Mouse (Mus musculus) midbrain, embryonic 16.5 days (tissue): ENCODE measurements around the gene Pmf1. TPM values are rescaled to one million over a fixed set of nuclear protein-coding genes. Genes with fewer than 3 reads are reported as not detected.
A peak's percentile ranks its signal among the peaks of the same experiment; 100 is the strongest.
"Not testable (repeated sequence)": the region's sequence is repeated elsewhere in the genome, so short reads cannot be mapped to it uniquely, and the experiment has no call there.

ENCODE experiments used
- ATAC-seq: fragments of 200-750 bp; cut with Nextera tagmentation; 2 replicates; pipeline ENCODE4 v1.8.0; 2017; ENCODE audit warnings: moderate TSS enrichment
- H3K27ac ChIP-seq: fragments of 300-500 bp; sonication (generic); 2 replicates; pipeline ENCODE4 v1.5.1; 2014; ENCODE audit warnings: mild to moderate bottlenecking, low read length, mixed read lengths
- H3K27me3 ChIP-seq: fragments of 300-500 bp; sonication (generic); 2 replicates; pipeline ENCODE4 v1.6.1; 2014; ENCODE audit warnings: low read depth, low read length, mixed read lengths; ENCODE audit not compliant: control insufficient read depth, insufficient read depth
- H3K36me3 ChIP-seq: fragments of 300-500 bp; sonication (generic); 2 replicates; pipeline ENCODE4 v1.6.1; 2014; ENCODE audit warnings: mild to moderate bottlenecking, low read length, moderate library complexity, mixed read lengths; ENCODE audit not compliant: control insufficient read depth, insufficient read depth
- H3K4me1 ChIP-seq: fragments of 300-500 bp; sonication (generic); 2 replicates; pipeline ENCODE4 v1.6.1; 2014; ENCODE audit warnings: mild to moderate bottlenecking, low read length, mixed read lengths; ENCODE audit not compliant: control insufficient read depth, insufficient read depth
- H3K4me2 ChIP-seq: fragments of 300-500 bp; sonication (generic); 2 replicates; pipeline ENCODE4 v1.6.1; 2014; ENCODE audit warnings: mild to moderate bottlenecking, low read length, mixed read lengths
- H3K4me3 ChIP-seq: fragments of 300-500 bp; sonication (generic); 2 replicates; pipeline ENCODE4 v1.5.1; 2014; ENCODE audit warnings: low read depth, mild to moderate bottlenecking, low read length, moderate library complexity, mixed read lengths
- H3K9ac ChIP-seq: fragments of 300-500 bp; sonication (generic); 2 replicates; pipeline ENCODE4 v1.6.1; 2014; ENCODE audit warnings: low read depth, low read length, mixed read lengths
- H3K9me3 ChIP-seq: fragments of 300-500 bp; sonication (generic); replicated peaks from 2 replicates; pipeline ENCODE4 v1.6.1; 2014; ENCODE audit warnings: mild to moderate bottlenecking, low read length, mixed read lengths; ENCODE audit not compliant: control insufficient read depth, poor library complexity, severe bottlenecking
- WGBS: fragments of 180-500 bp; shearing (Covaris S2); extraction: QIAGEN DNeasy Blood & Tissue Kit; methylation state at CpG from one replicate; pipeline ENCODE4 v1.1.7; 2014; 5-methylcytosine and 5-hydroxymethylcytosine counted together
- polyA plus RNA-seq: library from polyadenylated mRNA; unstranded; fragments of >200 nt; fragmentation: Nextera tagmentation; extraction: Ambion mirVana; gene quantifications from 2 replicates; pipeline ENCODE4 v1.2.1, GENCODE M21; 2015

Pmf1 gene
- polyA plus RNA-seq, 1 experiment from 2014 or later, result 19.2 TPM

- 93% methylated on average over 7 of the region's 7 CpGs for WGBS
- H3K4me3 ChIP-seq, H3K27me3 ChIP-seq, H3K4me1 ChIP-seq, H3K36me3 ChIP-seq, H3K27ac ChIP-seq, ATAC-seq, H3K4me2 ChIP-seq, H3K9ac ChIP-seq, H3K9me3 ChIP-seq: not testable (repeated sequence)
Measured at GRCm38 (mm10) chr3:88368511-88368910, 41.6 kb downstream of the Pmf1 start.

GRCm38 (mm10) chr3:88367517-88367916 is 42.6 kb downstream of the Pmf1 start:
- H3K36me3 ChIP-seq, H3K4me1 ChIP-seq, H3K9ac ChIP-seq, H3K4me2 ChIP-seq, H3K4me3 ChIP-seq, H3K27me3 ChIP-seq, H3K27ac ChIP-seq, H3K9me3 ChIP-seq: not testable (repeated sequence)
- 50% methylated on average over 3 of the region's 7 CpGs for WGBS
- 0 out of 2 replicates have a peak, but pooled peaks have one; percentile 33 for ATAC-seq

GRCm38 (mm10) chr3:88366830-88367428 is 43.2 kb downstream of the Pmf1 start:
- H3K9ac ChIP-seq, H3K4me1 ChIP-seq, H3K9me3 ChIP-seq, H3K27me3 ChIP-seq, H3K36me3 ChIP-seq, H3K27ac ChIP-seq: not testable (repeated sequence)
- H3K4me3 ChIP-seq, result peak overlapping the region; percentile 20
- ATAC-seq, result peak; percentile 80
- peak overlapping the region; percentile 35; the same call in 1 of the 2 replicates for H3K4me2 ChIP-seq
- 1% methylated on average over 15 of the region's 22 CpGs for WGBS

- H3K36me3 ChIP-seq, result peaks cover 14% of the 10 kb centered on the region
- ATAC-seq, result no peak
- 33% methylated on average over 34 of the region's 34 CpGs for WGBS
- H3K4me1 ChIP-seq, result no peaks in the 10 kb centered on the region
- peaks cover 4% of the 10 kb centered on the region; the same call in 1 of the 2 replicates for H3K27me3 ChIP-seq
- H3K4me3 ChIP-seq, result no peak overlapping the region
- no peak overlapping the region for H3K27ac ChIP-seq
- H3K4me2 ChIP-seq, result no peak overlapping the region
- H3K9ac ChIP-seq, result no peak overlapping the region
- H3K9me3 ChIP-seq, result peaks cover 2% of the 10 kb centered on the region; the same call in 1 of the 2 replicates
Measured at GRCm38 (mm10) chr3:88365705-88366361, 44.3 kb downstream of the Pmf1 start.

GRCm38 (mm10) chr3:88364337-88364736 is 45.8 kb downstream of the Pmf1 start, which contains the start of gene Paqr6:
Gene Paqr6, plus strand, starts transcription at chr3:88364584.
- ATAC-seq, result no peak
- no peak within 1 kb of the TSS for H3K4me3 ChIP-seq
- peaks cover 28% of the 10 kb centered on the region for H3K36me3 ChIP-seq
- peaks cover 4% of the 10 kb centered on the region; the same call in 1 of the 2 replicates for H3K27me3 ChIP-seq
- no peak within 1 kb of the TSS for H3K9ac ChIP-seq
- WGBS, result 4% methylated on average over 16 of the region's 16 CpGs
- H3K4me2 ChIP-seq, result no peak within 1 kb of the TSS
- no peak within 1 kb of the TSS for H3K27ac ChIP-seq
- H3K4me1 ChIP-seq, result no peaks in the 10 kb centered on the region
- no peaks in the 10 kb centered on the region for H3K9me3 ChIP-seq

- peaks cover 31% of the 10 kb centered on the region for H3K36me3 ChIP-seq
- H3K9me3 ChIP-seq, result no peaks in the 10 kb centered on the region
- ATAC-seq, result no peak
- WGBS, result 53% methylated on average over 4 of the region's 4 CpGs
- H3K4me3 ChIP-seq, result no peak overlapping the region
- H3K9ac ChIP-seq, result no peak overlapping the region
- no peak overlapping the region for H3K27ac ChIP-seq
- H3K27me3 ChIP-seq, result peaks cover 4% of the 10 kb centered on the region; the same call in 1 of the 2 replicates
- no peak overlapping the region for H3K4me2 ChIP-seq
- H3K4me1 ChIP-seq, result no peaks in the 10 kb centered on the region
Measured at GRCm38 (mm10) chr3:88363700-88364099, 46.4 kb downstream of the Pmf1 start.

- WGBS, result 92% methylated on average over 2 of the region's 2 CpGs
- H3K36me3 ChIP-seq, result peaks cover 43% of the 10 kb centered on the region
- H3K9ac ChIP-seq, result no peak overlapping the region
- H3K9me3 ChIP-seq, result no peaks in the 10 kb centered on the region
- H3K4me3 ChIP-seq, result no peak overlapping the region
- no peaks in the 10 kb centered on the region for H3K4me1 ChIP-seq
- ATAC-seq, result no peak
- peak overlapping the region; percentile 8; the same call in 1 of the 2 replicates for H3K27ac ChIP-seq
- no peak overlapping the region for H3K4me2 ChIP-seq
- H3K27me3 ChIP-seq, result peaks cover 4% of the 10 kb centered on the region; the same call in 1 of the 2 replicates
Measured at GRCm38 (mm10) chr3:88361612-88362313, 48.4 kb downstream of the Pmf1 start.

GRCm38 (mm10) chr3:88361096-88361495 is 49.0 kb downstream of the Pmf1 start:
- 81% methylated on average over 5 of the region's 6 CpGs for WGBS
- Histone ChIP-seq H3K9ac (no peak overlapping the region), H3K27ac (no peak overlapping the region), H3K36me3 (peaks cover 43% of the 10 kb centered on the region), H3K4me1 (no peaks in the 10 kb centered on the region), H3K4me3 (no peak overlapping the region), H3K27me3 (peaks cover 4% of the 10 kb centered on the region; the same call in 1 of the 2 replicates), H3K4me2 (no peak overlapping the region), H3K9me3 (no peaks in the 10 kb centered on the region)
- ATAC-seq, result no peak

- no peak overlapping the region for H3K4me3 ChIP-seq
- no peak overlapping the region for H3K9ac ChIP-seq
- no peaks in the 10 kb centered on the region for H3K4me1 ChIP-seq
- 78% methylated on average over 3 of the region's 3 CpGs for WGBS
- no peak overlapping the region for H3K4me2 ChIP-seq
- no peaks in the 10 kb centered on the region for H3K9me3 ChIP-seq
- ATAC-seq, result no peak
- H3K27ac ChIP-seq, result no peak overlapping the region
- H3K27me3 ChIP-seq, result no peaks in the 10 kb centered on the region
- peaks cover 47% of the 10 kb centered on the region for H3K36me3 ChIP-seq
Measured at GRCm38 (mm10) chr3:88359989-88360388, 50.1 kb downstream of the Pmf1 start.
